Mouse (Mus musculus) cerebral cortex, adult 2 months (tissue): Measurements from ENCODE around the gene Tmem8b.

Source experiments
- WGBS: fragments of 180-500 bp; shearing (Covaris S2); methylation state at CpG from one replicate; pipeline ENCODE4 v1.1.7; 2018; 5-methylcytosine and 5-hydroxymethylcytosine counted together

Tmem8b gene

DNA sequence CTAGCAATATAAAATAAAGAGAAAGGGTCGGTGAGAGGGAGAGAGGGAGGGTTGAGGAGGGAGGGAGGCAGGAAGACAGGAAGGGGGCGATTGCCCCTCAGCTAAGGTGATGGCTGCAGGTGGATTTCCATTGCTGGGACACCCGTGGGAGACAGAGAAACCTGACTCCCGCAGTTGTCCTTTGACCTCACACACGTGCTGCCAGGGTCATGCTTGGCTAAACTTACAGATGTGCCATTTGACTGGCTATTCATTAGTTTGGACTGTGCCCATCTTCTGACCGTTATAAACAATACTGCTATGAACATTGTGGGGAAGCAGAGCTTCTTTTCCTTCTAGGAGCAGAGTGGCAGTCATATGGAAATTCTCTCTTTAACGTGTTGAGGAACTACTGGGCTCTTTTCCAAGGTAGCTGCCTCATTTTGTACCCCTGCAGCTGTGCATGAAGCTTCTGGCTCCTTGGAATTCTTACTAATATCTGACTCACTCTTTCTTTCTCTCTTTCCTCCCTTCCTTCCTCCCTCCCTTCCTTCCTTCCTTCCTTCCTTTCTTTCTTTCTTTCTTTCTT lies 45.0 kb downstream of the Tmem8b start:
- 40% methylated on average over 7 of the region's 7 CpGs for WGBS

DNA sequence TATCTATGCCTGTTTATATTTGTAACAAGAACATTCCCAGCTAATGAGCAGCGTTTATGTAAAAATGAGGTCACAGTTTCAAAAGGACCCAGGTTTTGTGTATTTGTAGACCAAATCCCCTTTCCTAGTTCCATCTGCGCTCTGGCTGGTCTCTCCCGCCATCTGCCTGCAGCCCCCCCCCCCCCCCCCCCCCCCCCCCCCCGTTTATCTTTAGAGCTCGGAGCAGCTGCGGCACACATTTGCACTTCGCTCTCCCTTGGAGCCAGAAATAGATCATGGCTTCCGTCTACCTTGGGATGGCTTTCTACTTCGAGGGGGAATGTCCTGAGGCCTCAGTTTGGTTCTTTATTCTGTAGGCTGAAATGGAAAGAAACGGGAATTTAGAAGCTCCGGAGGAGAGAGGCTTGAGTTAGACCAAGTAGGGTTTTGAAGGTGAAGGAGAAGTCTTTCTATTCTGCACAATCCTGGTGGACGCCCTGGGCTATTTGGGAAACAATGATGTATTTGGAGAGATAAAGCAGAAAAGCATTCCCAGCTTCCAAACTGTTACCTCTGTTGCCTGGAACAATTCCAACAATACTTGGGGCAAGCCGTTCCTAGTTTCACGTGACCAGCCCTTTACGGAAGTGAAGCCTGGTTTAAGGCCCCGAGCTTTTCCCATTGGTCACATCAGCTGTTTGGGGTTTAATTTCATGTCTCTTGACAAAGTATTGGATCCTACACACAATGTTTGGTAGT lies 51.9 kb downstream of the Tmem8b start:
- 30% methylated on average over 12 of the region's 16 CpGs for WGBS

GRCm38 (mm10) chr4:43722191-43722590 lies 53.4 kb downstream of the Tmem8b start:
- 47% methylated on average over 4 of the region's 4 CpGs for WGBS

DNA sequence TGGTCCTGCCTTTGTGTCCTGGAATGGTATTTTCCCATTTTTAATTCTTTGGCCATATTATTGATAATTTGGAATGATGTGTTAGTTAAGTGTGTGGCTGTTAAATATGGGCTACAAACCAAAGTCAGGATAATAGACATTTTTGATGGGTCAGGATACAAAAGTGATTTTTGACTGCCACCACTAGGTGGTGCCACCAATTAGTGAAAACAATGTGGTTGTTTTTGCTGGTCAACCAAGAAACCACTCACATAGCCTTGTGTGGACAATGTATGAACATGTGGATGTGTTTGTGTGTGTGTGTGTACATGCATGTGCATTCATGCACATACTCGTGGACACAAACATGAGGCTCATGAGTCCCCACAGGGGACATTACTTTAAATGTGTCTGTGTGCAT lies 56.0 kb downstream of the Tmem8b start:
- 63% methylated on average over 1 of the region's 1 CpGs for WGBS

- WGBS: 71% methylated on average over 12 of the region's 12 CpGs
Observed at GRCm38 (mm10) chr4:43726228-43726993, 57.6 kb downstream of the Tmem8b start.

DNA sequence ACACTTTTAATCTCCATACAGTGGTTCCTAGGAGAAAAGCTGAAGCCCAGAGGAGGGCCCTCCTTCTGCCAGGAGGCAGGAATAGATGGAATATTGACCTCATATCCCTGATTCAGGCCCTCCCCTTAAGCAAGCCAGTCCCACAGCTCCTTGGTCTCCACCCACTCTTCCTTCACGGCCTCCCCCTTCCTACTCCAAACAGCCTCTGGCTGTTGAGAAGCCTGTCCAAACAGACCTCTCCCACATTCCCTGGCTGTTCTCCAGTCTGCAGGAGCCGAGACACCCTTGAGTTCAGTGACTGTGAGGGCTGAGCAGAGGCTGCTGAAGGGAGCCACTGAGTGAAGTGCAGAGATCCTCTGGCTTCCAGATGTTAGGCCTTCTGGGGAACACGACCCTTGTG lies 58.2 kb downstream of the Tmem8b start, which contains the start of gene Hrct1:
Hrct1 (plus strand) TSS at position 194 of the 400 bp plus-strand sequence.
- 39% methylated on average over 3 of the region's 3 CpGs for WGBS

DNA sequence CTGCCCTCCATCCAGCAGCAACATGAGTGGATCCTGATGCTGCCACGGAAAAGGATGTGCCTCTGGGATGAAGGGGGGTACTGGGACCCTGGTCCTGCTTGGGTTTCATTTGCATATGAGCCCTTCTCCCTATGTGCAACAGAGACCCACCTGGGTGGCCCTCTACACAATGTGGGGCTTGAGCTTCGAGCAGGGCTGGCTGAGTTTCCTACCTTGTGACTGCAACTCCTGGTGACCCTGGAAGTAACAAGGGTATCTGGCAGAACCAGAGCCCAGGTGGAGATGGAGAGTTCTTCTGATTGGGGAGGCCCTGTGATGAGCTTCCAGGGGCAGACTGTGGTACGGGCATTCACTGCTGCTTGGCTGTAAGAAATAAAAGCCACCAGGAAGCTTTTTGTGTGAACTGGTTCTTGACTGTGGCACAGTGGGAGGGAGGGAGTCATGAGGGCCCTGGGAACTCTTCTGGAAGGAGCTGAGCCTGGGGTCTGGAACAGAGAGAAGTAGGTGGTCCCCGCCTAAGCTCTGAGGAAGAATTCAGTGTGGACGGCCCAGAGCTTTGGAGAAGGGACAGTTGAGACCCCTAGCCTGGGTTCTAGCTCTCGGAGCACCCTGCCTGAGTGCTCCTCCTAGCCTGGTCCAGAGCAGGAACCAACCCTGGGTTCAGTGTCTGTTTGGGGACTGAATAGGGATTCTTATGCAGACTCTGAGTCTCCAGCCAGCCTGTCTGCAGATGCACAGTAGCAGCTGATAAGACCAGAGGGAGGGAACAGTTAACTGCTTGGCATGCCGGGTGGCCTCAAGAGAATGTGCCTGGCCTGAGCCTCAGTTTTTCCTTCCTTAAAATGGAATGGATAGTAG lies 59.2 kb downstream of the Tmem8b start:
- WGBS: 79% methylated on average over 7 of the region's 7 CpGs

DNA sequence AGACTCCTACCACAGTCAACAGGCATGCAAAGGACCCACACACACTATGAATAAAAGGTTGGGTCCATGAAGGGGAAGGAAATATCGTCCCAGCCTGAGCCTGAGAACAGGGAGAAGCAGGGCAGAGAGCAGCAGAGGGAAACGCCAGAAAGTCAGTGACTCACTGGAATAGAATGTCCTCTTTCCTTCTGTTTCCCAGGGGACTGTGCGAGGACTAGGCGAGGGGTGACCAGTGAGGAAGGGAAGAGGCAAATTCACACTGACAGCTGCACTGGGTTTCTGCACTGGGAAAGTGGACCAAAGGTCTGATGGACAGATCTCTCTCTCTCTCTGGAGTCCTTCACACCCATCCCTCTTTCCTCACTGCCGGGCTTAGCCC lies 59.8 kb downstream of the Tmem8b start:
- WGBS: 67% methylated on average over 5 of the region's 5 CpGs

DNA sequence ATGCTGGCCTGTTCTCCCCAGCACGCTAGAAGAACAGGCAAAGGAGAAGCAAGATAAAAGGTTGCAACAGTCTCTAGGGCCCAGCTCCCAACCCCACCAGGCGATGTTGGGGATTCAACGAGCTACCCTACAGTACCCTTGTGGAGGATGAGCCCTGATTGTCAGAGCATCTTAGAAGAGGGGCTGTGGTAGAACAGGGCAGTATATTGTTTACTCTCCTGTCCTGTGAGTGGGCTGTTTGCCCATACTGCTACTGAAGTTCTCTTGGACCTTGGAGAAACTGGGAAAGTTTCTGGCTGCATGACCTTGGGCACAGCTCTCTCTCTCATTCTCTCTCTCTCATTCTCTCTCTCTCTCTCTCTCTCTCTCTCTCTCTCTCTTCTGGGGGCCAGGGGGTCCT lies 60.4 kb downstream of the Tmem8b start:
- WGBS: 70% methylated on average over 3 of the region's 3 CpGs

DNA sequence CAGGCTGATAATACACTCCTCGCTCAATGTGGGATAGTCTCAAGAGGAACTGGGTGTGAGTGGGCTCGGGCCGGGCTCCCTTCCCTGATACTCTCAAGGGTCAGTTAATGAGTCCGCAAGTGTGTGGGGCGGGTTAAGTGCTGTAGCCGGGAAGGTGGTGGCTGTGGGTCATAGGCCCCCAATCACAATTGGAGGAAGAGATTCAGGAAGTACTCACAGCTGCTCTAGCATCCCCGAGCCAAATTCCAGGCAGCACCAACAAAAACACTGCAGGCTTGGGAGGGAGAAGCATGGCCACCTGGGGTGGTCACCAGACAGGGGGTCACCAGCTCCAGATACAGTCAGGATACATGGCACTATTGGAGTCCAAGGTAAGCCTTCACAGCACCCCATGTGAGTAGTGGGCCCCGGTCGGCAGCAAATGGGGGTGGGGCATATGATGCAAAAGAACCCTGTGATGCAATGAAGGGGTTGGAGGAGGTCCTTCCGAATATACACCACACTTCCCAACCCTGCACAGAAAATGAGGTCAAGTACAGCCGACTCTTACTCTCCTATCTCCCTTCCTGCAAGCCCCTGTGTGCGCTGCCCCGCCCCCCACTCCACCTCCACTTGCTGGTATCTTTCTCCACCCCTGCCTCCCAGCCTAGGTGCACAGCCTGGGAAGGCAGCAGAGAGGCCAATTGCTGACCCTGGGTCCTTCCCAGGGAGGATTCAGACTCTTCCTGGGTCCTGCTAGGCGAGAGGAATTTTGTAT lies 61.2 kb downstream of the Tmem8b start, which contains the start of gene Spaar:
Spaar (plus strand) TSS at position 241 of the 757 bp plus-strand sequence.
- WGBS: 66% methylated on average over 14 of the region's 14 CpGs

DNA sequence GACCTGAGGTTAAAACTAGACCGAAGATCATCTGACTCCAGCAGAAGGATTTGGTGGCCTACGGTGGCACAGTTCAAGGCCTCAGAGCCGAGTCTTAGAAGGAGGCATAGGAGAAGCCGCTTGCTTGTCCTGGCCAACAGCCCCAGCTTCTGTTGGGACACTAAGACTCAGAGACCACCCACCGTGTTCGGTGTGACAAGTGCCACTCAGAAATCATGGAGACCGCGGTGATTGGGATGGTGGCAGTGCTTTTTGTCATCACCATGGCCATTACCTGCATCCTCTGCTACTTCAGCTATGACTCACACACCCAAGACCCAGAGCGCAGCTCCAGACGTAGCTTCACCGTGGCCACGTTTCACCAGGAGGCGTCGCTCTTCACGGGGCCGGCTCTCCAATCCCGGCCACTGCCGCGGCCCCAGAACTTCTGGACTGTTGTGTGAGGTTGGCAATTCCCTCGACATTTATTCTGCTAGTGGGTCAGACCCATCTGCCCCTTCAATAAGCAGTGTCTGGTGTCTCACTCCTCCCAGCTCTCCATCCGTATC lies 62.1 kb downstream of the Tmem8b start:
- 70% methylated on average over 21 of the region's 21 CpGs for whole genome bisulfite sequencing

- WGBS: 25% methylated on average over 1 of the region's 1 CpGs
Observed at GRCm38 (mm10) chr4:43732171-43732570, 63.4 kb downstream of the Tmem8b start.

- WGBS: 70% methylated on average over 5 of the region's 5 CpGs
Observed at GRCm38 (mm10) chr4:43733186-43733585, 64.4 kb downstream of the Tmem8b start.

DNA sequence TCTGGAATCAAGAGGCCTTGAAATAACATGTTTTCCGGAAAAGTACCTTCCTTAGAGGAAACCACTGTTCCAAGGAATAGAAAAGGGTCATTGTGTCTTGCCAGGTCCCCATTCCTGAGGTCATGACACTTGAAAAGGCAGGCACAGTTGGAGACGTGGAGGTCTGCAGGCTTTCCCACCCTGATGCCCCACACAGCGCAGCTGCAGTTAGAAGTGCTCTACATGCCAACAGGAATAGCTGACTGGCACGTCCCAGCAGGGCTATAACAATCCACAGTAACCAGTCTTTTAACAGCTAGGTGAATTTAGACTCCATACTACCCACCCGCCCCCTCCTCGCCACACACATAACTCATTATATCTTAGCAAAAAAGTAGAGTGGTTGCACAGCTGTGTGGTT lies 68.4 kb downstream of the Tmem8b start:
- 77% methylated on average over 6 of the region's 6 CpGs for WGBS

DNA sequence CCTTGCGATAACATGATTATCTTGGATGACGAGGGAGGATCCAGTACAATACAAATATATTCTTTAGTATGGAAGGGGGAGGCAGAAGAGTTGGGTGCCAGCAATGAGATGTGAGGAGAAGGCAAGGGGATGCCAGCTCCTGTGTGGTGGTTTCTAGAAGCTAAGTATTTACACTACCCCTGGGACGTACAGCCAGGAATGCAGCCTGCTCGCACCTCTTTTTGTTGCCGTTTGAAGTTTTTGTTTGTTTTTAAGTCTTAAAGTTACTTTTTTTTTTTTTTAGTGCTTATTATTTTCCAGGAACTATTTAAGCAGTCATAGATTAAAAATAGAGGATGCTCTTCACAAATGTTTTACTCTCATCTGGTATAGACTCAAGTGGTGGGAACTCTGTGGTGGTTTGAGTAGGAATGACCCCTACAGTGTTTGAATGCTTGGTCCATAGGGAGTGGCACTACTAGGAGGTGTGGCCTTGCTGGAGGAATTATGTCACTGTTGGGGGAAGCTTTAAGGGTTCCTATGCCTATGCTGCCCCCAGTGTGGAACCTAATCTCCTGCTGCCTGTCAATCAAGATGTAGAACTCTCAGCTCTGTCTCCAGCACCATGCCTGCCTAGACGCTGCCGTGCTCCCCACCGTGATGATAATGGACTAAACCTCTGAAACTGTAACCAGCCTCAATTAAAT lies 70.4 kb downstream of the Tmem8b start:
- 81% methylated on average over 8 of the region's 8 CpGs for WGBS

DNA sequence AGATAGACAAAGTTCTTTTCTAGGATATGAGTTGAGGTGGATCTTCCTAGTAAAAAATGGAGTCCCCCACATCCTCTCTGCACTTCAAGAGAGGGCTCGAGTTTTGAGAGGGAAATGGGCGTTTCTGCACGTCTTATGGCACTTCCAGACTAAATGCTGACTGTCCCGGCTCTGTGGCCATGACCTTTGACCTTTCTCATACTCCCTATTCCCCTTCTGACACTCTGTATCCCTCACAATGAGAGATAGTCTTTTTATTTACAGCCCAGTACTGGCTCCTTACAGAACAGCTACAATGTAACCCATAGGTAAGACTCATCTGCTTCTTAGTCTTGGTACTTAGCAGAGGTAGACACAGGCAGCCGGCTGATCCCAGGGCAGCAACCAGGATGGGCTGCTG lies 72.8 kb downstream of the Tmem8b start:
- WGBS: 82% methylated on average over 5 of the region's 5 CpGs
